Mouse (Mus musculus) MEL (cell line): ENCODE data around the gene Wdr93. TPM values are rescaled to one million over a fixed set of nuclear protein-coding genes. Genes with fewer than 3 reads are reported as not detected.

Source experiments
- DNase-seq: peaks from one replicate; pipeline ENCODE4 v3.0.0; 2011; ENCODE audit warnings: low read depth, low spot score
- H3K27ac ChIP-seq: 2 replicates; pipeline ENCODE4 v1.5.1; 2012; ENCODE audit warnings: low read depth, mild to moderate bottlenecking, control low read depth, low read length, moderate library complexity; ENCODE audit not compliant: control insufficient read depth
- H3K27me3 ChIP-seq, 2 experiments: fragments of 150-350 bp in 1 of 2; sonication (generic) in 1 of 2; 2 replicates each; pipeline ENCODE4 v1.6.1; 2012; ENCODE audit warnings: low read length in 2 of 2, mild to moderate bottlenecking in 2 of 2, improper control_type of control experiment in 1 of 2, moderate library complexity in 1 of 2; ENCODE audit not compliant: insufficient read depth in 2 of 2, control insufficient read depth in 1 of 2
- H3K36me3 ChIP-seq, 2 experiments: 2 replicates each; pipeline ENCODE4 v1.6.1; 2012 to 2014; ENCODE audit warnings: low read length in 2 of 2, improper control_type of control experiment in 1 of 2, inconsistent platforms in 1 of 2, mild to moderate bottlenecking in 1 of 2; ENCODE audit not compliant: insufficient read depth in 2 of 2, control insufficient read depth in 1 of 2
- H3K4me1 ChIP-seq, 2 experiments: fragments of 150-350 bp in 1 of 2; sonication (generic) in 1 of 2; 2 replicates each; pipeline ENCODE4 v1.6.1; 2012; ENCODE audit warnings: low read length in 2 of 2, improper control_type of control experiment in 1 of 2, mild to moderate bottlenecking in 1 of 2; ENCODE audit not compliant: insufficient read depth in 2 of 2, control insufficient read depth in 1 of 2
- H3K4me3 ChIP-seq, 2 experiments: fragments of 150-350 bp in 1 of 2; sonication (generic) in 1 of 2; 2 replicates each; pipeline ENCODE4 v1.5.1; 2012; ENCODE audit warnings: low read depth in 2 of 2, low read length in 2 of 2, mild to moderate bottlenecking in 2 of 2, moderate library complexity in 2 of 2, control low read depth in 1 of 2, improper control_type of control experiment in 1 of 2; ENCODE audit not compliant: control insufficient read depth in 1 of 2, insufficient read depth in 1 of 2
- H3K79me2 ChIP-seq: 2 replicates; pipeline ENCODE4 v1.6.1; 2012; ENCODE audit warnings: mild to moderate bottlenecking, low read length, moderate library complexity; ENCODE audit not compliant: control insufficient read depth, poor library complexity, insufficient read depth
- H3K9ac ChIP-seq: 2 replicates; pipeline ENCODE4 v1.6.1; 2012; ENCODE audit warnings: low read depth, mild to moderate bottlenecking, control low read depth, low read length, moderate library complexity; ENCODE audit not compliant: control insufficient read depth, poor library complexity, severe bottlenecking
- H3K9me3 ChIP-seq: fragments of 150-350 bp; sonication (generic); replicated peaks from 2 replicates; pipeline ENCODE4 v1.6.1; 2012; ENCODE audit warnings: mild to moderate bottlenecking, low read length, improper control_type of control experiment, moderate library complexity; ENCODE audit not compliant: insufficient read depth
- CHD1 ChIP-seq: IDR thresholded peaks from 2 replicates; pipeline ENCODE4 v1.6.1; 2012; ENCODE audit warnings: low read depth, mild to moderate bottlenecking, inconsistent platforms, low read length, improper control_type of control experiment
- CTCF ChIP-seq, 3 experiments: IDR thresholded peaks in 2 of 3; conservative IDR thresholded peaks in 1 of 3; 2 replicates each; pipeline ENCODE4 v1.5.1; 2011 to 2012; ENCODE audit warnings: low read length in 3 of 3, low read depth in 2 of 3, mild to moderate bottlenecking in 2 of 3, improper control_type of control experiment in 1 of 3, inconsistent platforms in 1 of 3, mixed read lengths in 1 of 3, moderate library complexity in 1 of 3; ENCODE audit not compliant: control insufficient read depth in 1 of 3, insufficient read depth in 1 of 3, poor library complexity in 1 of 3, severe bottlenecking in 1 of 3
- E2F4 ChIP-seq: IDR thresholded peaks from 2 replicates; pipeline ENCODE4 v1.6.1; 2011; ENCODE audit warnings: low read depth, low read length, improper control_type of control experiment, borderline replicate concordance
- ELF1 ChIP-seq: IDR thresholded peaks from 2 replicates; pipeline ENCODE4 v1.6.1; 2014; ENCODE audit warnings: low read depth, mild to moderate bottlenecking, inconsistent platforms, low read length, improper control_type of control experiment, moderate library complexity
- EP300 ChIP-seq, 2 experiments: IDR thresholded peaks; 2 replicates each; pipeline ENCODE4 v1.6.1; 2011; ENCODE audit warnings: improper control_type of control experiment in 2 of 2, low read length in 2 of 2, low read depth in 1 of 2, mild to moderate bottlenecking in 1 of 2
- ETS1 ChIP-seq: IDR thresholded peaks from 2 replicates; pipeline ENCODE4 v1.6.1; 2012; ENCODE audit warnings: low read depth, mild to moderate bottlenecking, inconsistent platforms, low read length, improper control_type of control experiment, moderate library complexity
- GATA1 ChIP-seq: IDR thresholded peaks from 2 replicates; pipeline ENCODE4 v1.6.1; 2011; ENCODE audit warnings: low read depth, low read length, improper control_type of control experiment
- HCFC1 ChIP-seq: IDR thresholded peaks from 2 replicates; pipeline ENCODE4 v1.6.1; 2012; ENCODE audit warnings: low read depth, mild to moderate bottlenecking, inconsistent platforms, low read length, improper control_type of control experiment, moderate library complexity
- KAT2A ChIP-seq: conservative IDR thresholded peaks from 2 replicates; pipeline ENCODE4 v1.6.1; 2012; ENCODE audit warnings: low read depth, low read length, improper control_type of control experiment, inconsistent platforms
- MAFK ChIP-seq: IDR thresholded peaks from 2 replicates; pipeline ENCODE4 v1.6.1; 2011; ENCODE audit warnings: low read depth, mild to moderate bottlenecking, low read length, improper control_type of control experiment, borderline replicate concordance
- MAX ChIP-seq: IDR thresholded peaks from 2 replicates; pipeline ENCODE4 v1.6.1; 2011; ENCODE audit warnings: low read length, improper control_type of control experiment
- MAZ ChIP-seq: IDR thresholded peaks from 2 replicates; pipeline ENCODE4 v1.6.1; 2012; ENCODE audit warnings: low read depth, mild to moderate bottlenecking, inconsistent platforms, low read length, improper control_type of control experiment
- MYB ChIP-seq: IDR thresholded peaks from 2 replicates; pipeline ENCODE4 v1.6.1; 2011; ENCODE audit warnings: mild to moderate bottlenecking, low read depth, low read length, improper control_type of control experiment
- NELFE ChIP-seq: IDR thresholded peaks from 2 replicates; pipeline ENCODE4 v1.6.1; 2011; ENCODE audit warnings: low read depth, low read length, improper control_type of control experiment
- NRF1 ChIP-seq: IDR thresholded peaks from 2 replicates; pipeline ENCODE4 v1.6.1; 2014; ENCODE audit warnings: low read depth, mild to moderate bottlenecking, inconsistent platforms, low read length, improper control_type of control experiment, moderate library complexity; ENCODE audit not compliant: poor library complexity, insufficient read depth, severe bottlenecking
- POLR2A ChIP-seq, 2 experiments: IDR thresholded peaks; 2 replicates each; pipeline ENCODE4 v1.6.1; 2011 to 2012; ENCODE audit warnings: low read length in 2 of 2, mild to moderate bottlenecking in 2 of 2, control low read depth in 1 of 2, improper control_type of control experiment in 1 of 2, low read depth in 1 of 2, moderate library complexity in 1 of 2; ENCODE audit not compliant: control insufficient read depth in 1 of 2, insufficient read depth in 1 of 2, poor library complexity in 1 of 2
- POLR2AphosphoS5 ChIP-seq: IDR thresholded peaks from 2 replicates; pipeline ENCODE4 v1.6.1; 2012; ENCODE audit warnings: low read depth, borderline replicate concordance, mild to moderate bottlenecking, inconsistent platforms, low read length, moderate library complexity, mixed read lengths
- RAD21 ChIP-seq: IDR thresholded peaks from 2 replicates; pipeline ENCODE4 v1.6.1; 2011; ENCODE audit warnings: mild to moderate bottlenecking, low read depth, low read length, improper control_type of control experiment
- RCOR1 ChIP-seq: IDR thresholded peaks from 2 replicates; pipeline ENCODE4 v1.6.1; 2012; ENCODE audit warnings: low read depth, mild to moderate bottlenecking, inconsistent platforms, low read length, improper control_type of control experiment
- SIN3A ChIP-seq: IDR thresholded peaks from 2 replicates; pipeline ENCODE4 v1.6.1; 2012; ENCODE audit warnings: low read length, improper control_type of control experiment, inconsistent platforms
- TAL1 ChIP-seq: IDR thresholded peaks from 2 replicates; pipeline ENCODE4 v1.6.1; 2012; ENCODE audit warnings: mild to moderate bottlenecking, inconsistent platforms, low read length, moderate library complexity, mixed read lengths
- TBP ChIP-seq: IDR thresholded peaks from 2 replicates; pipeline ENCODE4 v1.8.0; 2011; ENCODE audit warnings: low read depth, low read length, improper control_type of control experiment
- TCF12 ChIP-seq: IDR thresholded peaks from 2 replicates; pipeline ENCODE4 v1.6.1; 2014; ENCODE audit warnings: low read depth, mild to moderate bottlenecking, inconsistent platforms, low read length, improper control_type of control experiment, moderate library complexity
- USF2 ChIP-seq, 2 experiments: IDR thresholded peaks; 2 replicates each; pipeline ENCODE4 v1.6.1; 2011 to 2012; ENCODE audit warnings: improper control_type of control experiment in 2 of 2, low read length in 2 of 2, borderline replicate concordance in 1 of 2, inconsistent platforms in 1 of 2, low read depth in 1 of 2, mild to moderate bottlenecking in 1 of 2; ENCODE audit not compliant: insufficient read depth in 1 of 2
- ZKSCAN1 ChIP-seq: IDR thresholded peaks from 2 replicates; pipeline ENCODE4 v1.6.1; 2012; ENCODE audit warnings: low read depth, mild to moderate bottlenecking, inconsistent platforms, low read length, improper control_type of control experiment, moderate library complexity
- polyA plus RNA-seq, 2 experiments: library from polyadenylated mRNA; stranded (reverse) in 1 of 2; unstranded in 1 of 2; fragments of >175 nt in 1 of 2; fragments of >200 nt in 1 of 2; gene quantifications; 2 replicates each; pipeline versions ENCODE4 v1.2.1 to v1.2.4; 2012; ENCODE audit warnings: low replicate concordance in 2 of 2, low read depth in 1 of 2; ENCODE audit not compliant: insufficient read length in 2 of 2, insufficient read depth in 1 of 2, missing spikeins in 1 of 2
- total RNA-seq: library from RNA; depleted of rRNA; stranded (reverse); fragments of 300-350 nt; gene quantifications from 2 replicates; pipeline ENCODE4 v1.2.3, GENCODE M21; 2012

Wdr93 gene
- total and polyA plus RNA-seq, 3 experiments, result 0.23 to 0.40 TPM; not detected in 1

DNA sequence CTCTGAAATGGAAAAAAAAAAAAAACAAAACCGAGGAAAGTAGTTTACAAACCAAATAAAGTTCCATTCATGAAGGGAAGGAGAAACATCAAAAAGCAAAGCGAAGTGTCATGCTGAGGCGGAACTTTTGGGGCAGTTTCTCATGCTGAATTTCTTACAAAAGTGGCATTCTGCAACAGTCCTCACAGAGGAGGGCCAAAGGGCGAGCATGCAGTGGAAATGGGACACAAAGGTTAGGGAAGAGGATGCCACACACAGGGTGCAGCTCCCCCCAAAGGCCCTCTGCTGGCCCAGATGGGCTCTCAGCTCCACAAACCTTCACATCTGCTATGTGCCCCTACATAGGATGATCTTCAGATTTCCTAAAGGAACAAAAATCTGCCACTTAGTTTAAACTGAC lies 2.7 kb upstream of the Wdr93 start:
- Histone ChIP-seq H3K27me3 (no peaks in the 10 kb centered on the region), H3K9ac (no peak overlapping the region), H3K4me1 (peaks cover 0 to 22% of the 10 kb centered on the region in 2 experiments; a peak in 3 of 4 replicates), H3K79me2 (peaks cover 4% of the 10 kb centered on the region; the same call in 1 of the 2 replicates), H3K36me3 (peaks cover 0 to 16% of the 10 kb centered on the region in 2 experiments; a peak in 2 of 4 replicates), H3K9me3 (no peaks in the 10 kb centered on the region), H3K4me3 (no peak overlapping the region), H3K27ac (no peak overlapping the region)
- no peak for DNase-seq
- no peak for TF ChIP-seq GATA1
- no peak for TF ChIP-seq MAZ
- TF ChIP-seq POLR2AphosphoS5, result no peak
- TF ChIP-seq HCFC1, result no peak
- no peak for TF ChIP-seq MYB
- no peak for TF ChIP-seq USF2 (IDR thresholded peaks at IDR 0.05; ENCODE audit: borderline replicate concordance in 1 of 2, insufficient read depth in 1 of 2, low read depth in 1 of 2, low read length in 2 of 2)
- no peak for TF ChIP-seq TCF12
- no peak for TF ChIP-seq NRF1
- TF ChIP-seq E2F4, result no peak
- no peak for TF ChIP-seq POLR2A (IDR thresholded peaks at IDR 0.05; ENCODE audit: control insufficient read depth in 1 of 2, insufficient read depth in 1 of 2, low read depth in 1 of 2, low read length in 2 of 2, poor library complexity in 1 of 2)
- no peak for TF ChIP-seq RCOR1
- TF ChIP-seq TBP, result no peak
- TF ChIP-seq CHD1, result no peak
- TF ChIP-seq MAFK, result no peak
- no peak for TF ChIP-seq MAX
- TF ChIP-seq CTCF (IDR thresholded peaks at IDR 0.05 in 2 of 3, conservative IDR thresholded peaks at IDR 0.05 in 1 of 3; ENCODE audit: control insufficient read depth in 1 of 3, insufficient read depth in 1 of 3, low read depth in 2 of 3, low read length in 3 of 3, poor library complexity in 1 of 3, severe bottlenecking in 1 of 3), result no peak
- TF ChIP-seq KAT2A, result no peak
- no peak for TF ChIP-seq NELFE

DNA sequence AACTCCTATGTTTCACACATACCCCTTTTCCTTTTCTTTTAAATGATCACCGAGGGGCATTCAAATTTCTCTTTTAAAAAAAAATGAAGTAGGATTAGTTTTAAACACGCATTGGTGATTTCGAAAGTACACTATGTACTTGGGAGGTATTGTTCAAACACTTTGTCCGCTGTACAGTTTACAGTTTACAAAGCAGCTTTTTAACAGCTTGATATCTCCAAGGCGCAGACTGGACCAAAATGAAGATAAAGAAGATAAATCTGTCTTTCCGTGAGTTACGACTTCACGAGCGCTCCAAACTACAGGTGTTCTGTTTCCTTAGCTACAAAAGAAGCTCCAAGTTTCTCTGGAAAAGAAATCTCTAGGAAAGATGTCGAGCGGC lies 695 bp upstream of the Wdr93 start:
- Histone ChIP-seq H3K27me3 (no peaks in the 10 kb centered on the region), H3K27ac (peak overlapping the region; percentile 42), H3K9ac (peak overlapping the region; percentile 75), H3K4me1 (peaks cover 0 to 22% of the 10 kb centered on the region in 2 experiments; a peak in 3 of 4 replicates), H3K9me3 (no peaks in the 10 kb centered on the region), H3K79me2 (peaks cover 4% of the 10 kb centered on the region; the same call in 1 of the 2 replicates)
- DNase-seq, result peak; percentile 53
- TF ChIP-seq TAL1, result peak; percentile 30; the same call in 1 of the 2 replicates
- peak; percentile 40; the same call in 1 of the 2 replicates for TF ChIP-seq SIN3A
- TF ChIP-seq RCOR1, result 0 out of 2 replicates have a peak, but pooled peaks have one; percentile 46
- peak; percentile 70 to 81 for TF ChIP-seq EP300 (IDR thresholded peaks at IDR 0.05; ENCODE audit: low read depth in 1 of 2, low read length in 2 of 2)
- TF ChIP-seq ZKSCAN1, result no peak
- TF ChIP-seq GATA1, result peak; percentile 89
- TF ChIP-seq NRF1, result no peak
- no peak for TF ChIP-seq RAD21
- TF ChIP-seq TCF12, result peak; percentile 90
- no peak for TF ChIP-seq E2F4
- TF ChIP-seq ETS1, result peak; percentile 78
- TF ChIP-seq ELF1, result no peak
- peak; percentile 50; the same call in 1 of the 2 replicates for TF ChIP-seq MYB
- TF ChIP-seq, all 39 proteins: peak for 8
- peak overlapping the region; percentile 66 to 81 for H3K4me3 ChIP-seq
- H3K36me3 ChIP-seq, result peaks cover 0 to 16% of the 10 kb centered on the region in 2 experiments; a peak in 2 of 4 replicates
